Mouse (Mus musculus) gastrocnemius, postnatal 4 days (tissue): ENCODE data around the gene Relt. TPM values are rescaled to one million over a fixed set of nuclear protein-coding genes. Genes with fewer than 3 reads are reported as not detected.

Experiments
- DNase-seq, 2 experiments: peaks; one replicate each; pipeline ENCODE4 v3.0.0; 2021 to 2022; ENCODE audit warnings: low spot score in 2 of 2, mixed read lengths in 2 of 2
- microRNA-seq: library from miRNA; unstranded; fragments of <30 nt; microRNA quantifications from one replicate; pipeline ENCODE4 v1.2.0, GENCODE M21; 2021
- total RNA-seq, 2 experiments: library from RNA; stranded (reverse); gene quantifications; 2 replicates each; pipeline ENCODE4 v1.2.3; 2021

Relt gene
- total RNA-seq, 2 experiments from 2014 or later: 14.5 to 15.5 TPM

- DNase-seq: no peak
Observed at GRCm38 (mm10) chr7:100812641-100813040, 50.6 kb downstream of the Relt start.

- DNase-seq: no peak
Observed at GRCm38 (mm10) chr7:100811912-100812311, 51.3 kb downstream of the Relt start.

- DNase-seq: no peak
Observed at GRCm38 (mm10) chr7:100805391-100805790, 57.9 kb downstream of the Relt start.

- no peak for DNase-seq
Observed at GRCm38 (mm10) chr7:100798810-100799209, 64.4 kb downstream of the Relt start.

Small RNA genes lying within 50 kb of the gene (microRNA-seq; reads per million reads assigned to microRNA genes)
- gene Mir3102: 91.0 reads per million, percentile 49 among the genes with 10 or more reads in this experiment

Other genes with a start within 250 kb of the Relt start
- 10 to 100 TPM; 18.0 to 21.6 TPM for gene Plekhb1, start 201.0 kb downstream of the Relt start, total RNA-seq
- gene Fam168a, start 156.8 kb downstream of the Relt start, total RNA-seq: 10 to 100 TPM; 65.7 to 67.8 TPM
- gene Arhgef17, start 68.7 kb upstream of the Relt start, total RNA-seq: 10 to 100 TPM; 40.4 to 43.6 TPM
- gene P2ry6, start 111.2 kb upstream of the Relt start, total RNA-seq: 1 to 10 TPM; 5.8 to 7.4 TPM
- gene P2ry2, start 149.4 kb upstream of the Relt start, total RNA-seq: 10 to 100 TPM; 30.8 to 33.2 TPM
- 10 to 100 TPM; 22.6 to 25.7 TPM for gene Fchsd2, start 229.4 kb upstream of the Relt start, total RNA-seq